Mouse (Mus musculus) lung, embryonic 16.5 days (tissue): ENCODE results near the gene Olfr1350. TPM values are rescaled to one million over a fixed set of nuclear protein-coding genes. Genes with fewer than 3 reads are reported as not detected.

Source experiments
- polyA plus RNA-seq: library from polyadenylated mRNA; unstranded; fragments of >200 nt; fragmentation: Nextera tagmentation; extraction: Ambion mirVana; gene quantifications from 2 replicates; pipeline ENCODE4 v1.2.1, GENCODE M21; 2015

Olfr1350 gene
- polyA plus RNA-seq, 1 experiment from 2014 or later, result not detected

Other genes starting within 250 kb of the Olfr1350 start
- gene Zfp583, start 233.6 kb upstream of the Olfr1350 start, polyA plus RNA-seq, result 6.6 and 6.9 TPM in 2 replicates
- gene Gm3854, start 221.1 kb upstream of the Olfr1350 start, polyA plus RNA-seq, result 1.5 and 1.8 TPM in 2 replicates
- gene Zfp78, start 201.6 kb upstream of the Olfr1350 start, polyA plus RNA-seq, result 3.1 TPM in 2 replicates
- 9.5 and 10.5 TPM in 2 replicates for gene Zfp28, start 181.5 kb upstream of the Olfr1350 start, polyA plus RNA-seq
- gene Smim17, start 166.1 kb upstream of the Olfr1350 start, polyA plus RNA-seq, result 0.25 TPM in 1 of 2 replicates, not detected in the other
- not detected in 2 replicates for gene Gm20715, start 154.6 kb upstream of the Olfr1350 start, polyA plus RNA-seq
- gene Olfr1344, start 126.2 kb upstream of the Olfr1350 start, polyA plus RNA-seq, result not detected in 2 replicates
- not detected in 2 replicates for gene Olfr1336, start 108.7 kb upstream of the Olfr1350 start, polyA plus RNA-seq
- gene Olfr1346, start 97.7 kb upstream of the Olfr1350 start, polyA plus RNA-seq, result not detected in 2 replicates
- gene Olfr5, start 77.9 kb upstream of the Olfr1350 start, polyA plus RNA-seq, result not detected in 2 replicates
- not detected in 2 replicates for gene Olfr1347, start 65.1 kb upstream of the Olfr1350 start, polyA plus RNA-seq
- not detected in 2 replicates for gene Olfr1348, start 56.1 kb upstream of the Olfr1350 start, polyA plus RNA-seq
- gene Olfr1349, start 41.9 kb upstream of the Olfr1350 start, polyA plus RNA-seq, result not detected in 2 replicates
- 2.0 and 2.5 TPM in 2 replicates for gene Zim1, start 131.6 kb downstream of the Olfr1350 start, polyA plus RNA-seq
- 102 and 119 TPM in 2 replicates for gene Peg3, start 165.6 kb downstream of the Olfr1350 start, polyA plus RNA-seq
- 3.5 and 5.1 TPM in 2 replicates for gene Usp29, start 165.7 kb downstream of the Olfr1350 start, polyA plus RNA-seq